Mouse (Mus musculus) limb, embryonic 13.5 days (tissue): ENCODE data around the gene Umad1. TPM values are rescaled to one million over a fixed set of nuclear protein-coding genes. Genes with fewer than 3 reads are reported as not detected.

Source experiments
- ATAC-seq: fragments of 200-750 bp; cut with Nextera tagmentation; 2 replicates; pipeline ENCODE4 v1.8.0; 2017; ENCODE audit warnings: low read depth, moderate number of reproducible peaks, moderate TSS enrichment; ENCODE audit not compliant: low FRiP score
- H3K27ac ChIP-seq: fragments of 300-500 bp; sonication (generic); 2 replicates; pipeline ENCODE4 v1.5.1; 2015; ENCODE audit warnings: inconsistent platforms, mild to moderate bottlenecking, moderate library complexity
- H3K27me3 ChIP-seq: fragments of 300-500 bp; sonication (generic); 2 replicates; pipeline ENCODE4 v1.6.1; 2015; ENCODE audit warnings: mild to moderate bottlenecking, inconsistent platforms
- H3K36me3 ChIP-seq: fragments of 300-500 bp; sonication (generic); 2 replicates; pipeline ENCODE4 v1.6.1; 2015; ENCODE audit warnings: inconsistent platforms, mild to moderate bottlenecking, moderate library complexity
- H3K4me1 ChIP-seq: fragments of 300-500 bp; sonication (generic); 2 replicates; pipeline ENCODE4 v1.6.1; 2015; ENCODE audit warnings: inconsistent platforms
- H3K4me2 ChIP-seq: fragments of 300-500 bp; sonication (generic); replicated peaks from 2 replicates; pipeline ENCODE4 v1.6.1; 2015; ENCODE audit warnings: inconsistent platforms, mild to moderate bottlenecking, moderate library complexity
- H3K4me3 ChIP-seq: fragments of 300-500 bp; sonication (generic); 2 replicates; pipeline ENCODE4 v1.5.1; 2015; ENCODE audit warnings: moderate library complexity, mild to moderate bottlenecking, inconsistent platforms
- H3K9ac ChIP-seq: fragments of 300-500 bp; sonication (generic); 2 replicates; pipeline ENCODE4 v1.6.1; 2015; ENCODE audit warnings: mild to moderate bottlenecking, inconsistent platforms
- H3K9me3 ChIP-seq: fragments of 300-500 bp; sonication (generic); 2 replicates; pipeline ENCODE4 v1.6.1; 2016; ENCODE audit warnings: inconsistent platforms
- WGBS: fragments of 180-500 bp; shearing (Covaris S2); methylation state at CpG from one replicate; pipeline ENCODE4 v1.1.7; 2015; 5-methylcytosine and 5-hydroxymethylcytosine counted together
- polyA plus RNA-seq: library from polyadenylated mRNA; unstranded; fragments of >200 nt; fragmentation: Nextera tagmentation; extraction: Ambion mirVana; gene quantifications from 2 replicates; pipeline ENCODE4 v1.2.1, GENCODE M21; 2015

Umad1 gene
- polyA plus RNA-seq, 1 experiment from 2014 or later = 16.9 TPM

GRCm38 (mm10) chr6:8430610-8431234 is 171.6 kb downstream of the Umad1 start:
- no peak overlapping the region for H3K9ac ChIP-seq
- no peak overlapping the region for H3K4me3 ChIP-seq
- no peak overlapping the region for H3K4me2 ChIP-seq
- 91% methylated on average over 9 of the region's 9 CpGs for WGBS
- H3K9me3 ChIP-seq = no peaks in the 10 kb centered on the region
- no peaks in the 10 kb centered on the region for H3K27me3 ChIP-seq
- no peak for ATAC-seq
- no peak overlapping the region for H3K27ac ChIP-seq
- no peaks in the 10 kb centered on the region for H3K4me1 ChIP-seq
- no peaks in the 10 kb centered on the region for H3K36me3 ChIP-seq

- no peak overlapping the region for H3K27ac ChIP-seq
These were observed 174.1 kb downstream of the Umad1 start for GRCm38 (mm10) chr6:8433179-8433578.

GRCm38 (mm10) chr6:8437937-8438336 is 178.8 kb downstream of the Umad1 start:
- Histone ChIP-seq H3K9me3 (no peaks in the 10 kb centered on the region), H3K4me1 (no peaks in the 10 kb centered on the region), H3K4me3 (no peak overlapping the region), H3K27ac (no peak overlapping the region), H3K36me3 (no peaks in the 10 kb centered on the region), H3K4me2 (no peak overlapping the region), H3K9ac (no peak overlapping the region), H3K27me3 (no peaks in the 10 kb centered on the region)
- no peak for ATAC-seq
- WGBS = 83% methylated on average over 3 of the region's 3 CpGs

More at GRCm38 (mm10) chr6:8433179-8433578, 174.1 kb downstream of the Umad1 start:
- no peaks in the 10 kb centered on the region for H3K27me3 ChIP-seq
- no peaks in the 10 kb centered on the region for H3K4me1 ChIP-seq
- H3K4me2 ChIP-seq = no peak overlapping the region
- WGBS = 90% methylated on average over 9 of the region's 9 CpGs
- no peaks in the 10 kb centered on the region for H3K36me3 ChIP-seq
- ATAC-seq = no peak
- no peak overlapping the region for H3K4me3 ChIP-seq
- H3K9ac ChIP-seq = no peak overlapping the region
- H3K9me3 ChIP-seq = no peaks in the 10 kb centered on the region

- Histone ChIP-seq H3K27me3 (no peaks in the 10 kb centered on the region), H3K9ac (no peak overlapping the region), H3K4me2 (no peak overlapping the region), H3K4me3 (no peak overlapping the region), H3K4me1 (peaks cover 13% of the 10 kb centered on the region), H3K27ac (no peak overlapping the region), H3K9me3 (no peaks in the 10 kb centered on the region), H3K36me3 (no peaks in the 10 kb centered on the region)
- ATAC-seq = no peak
- WGBS = 87% methylated on average over 3 of the region's 3 CpGs
These were observed 182.7 kb downstream of the Umad1 start for GRCm38 (mm10) chr6:8441814-8442213.

- WGBS = 24% methylated on average over 5 of the region's 5 CpGs
- H3K9ac ChIP-seq = no peak overlapping the region
- no peaks in the 10 kb centered on the region for H3K9me3 ChIP-seq
- H3K4me1 ChIP-seq = peaks cover 21% of the 10 kb centered on the region
- no peak overlapping the region for H3K4me2 ChIP-seq
- H3K36me3 ChIP-seq = no peaks in the 10 kb centered on the region
- no peak overlapping the region for H3K4me3 ChIP-seq
- peak; percentile 71 for ATAC-seq
- H3K27ac ChIP-seq = peak overlapping the region; percentile 56; the same call in 1 of the 2 replicates
- no peaks in the 10 kb centered on the region for H3K27me3 ChIP-seq
These were observed 187.7 kb downstream of the Umad1 start for GRCm38 (mm10) chr6:8446786-8447185.

- WGBS = 84% methylated on average over 5 of the region's 5 CpGs
These were observed 196.5 kb downstream of the Umad1 start for GRCm38 (mm10) chr6:8455599-8455998.

GRCm38 (mm10) chr6:8458596-8458995 is 199.5 kb downstream of the Umad1 start:
- H3K4me1 ChIP-seq = 0 out of 2 replicates have a peak, but pooled peaks cover 3% of the 10 kb centered on the region
- no peak overlapping the region for H3K9ac ChIP-seq
- ATAC-seq = peak; percentile 5; the same call in 1 of the 2 replicates
- H3K27ac ChIP-seq = no peak overlapping the region
- no peaks in the 10 kb centered on the region for H3K36me3 ChIP-seq
- H3K4me2 ChIP-seq = no peak overlapping the region
- H3K9me3 ChIP-seq = no peaks in the 10 kb centered on the region
- H3K4me3 ChIP-seq = no peak overlapping the region
- 66% methylated on average over 4 of the region's 4 CpGs for WGBS
- H3K27me3 ChIP-seq = no peaks in the 10 kb centered on the region

More at GRCm38 (mm10) chr6:8455599-8455998, 196.5 kb downstream of the Umad1 start:
- Histone ChIP-seq H3K36me3 (no peaks in the 10 kb centered on the region), H3K27ac (no peak overlapping the region), H3K27me3 (no peaks in the 10 kb centered on the region), H3K9ac (no peak overlapping the region), H3K4me2 (no peak overlapping the region), H3K4me3 (no peak overlapping the region), H3K4me1 (0 out of 2 replicates have a peak, but pooled peaks cover 3% of the 10 kb centered on the region), H3K9me3 (no peaks in the 10 kb centered on the region)
- ATAC-seq = no peak

- H3K4me2 ChIP-seq = no peak overlapping the region
- H3K36me3 ChIP-seq = no peaks in the 10 kb centered on the region
- WGBS = 88% methylated on average over 2 of the region's 2 CpGs
- no peak overlapping the region for H3K4me3 ChIP-seq
- no peak for ATAC-seq
- no peaks in the 10 kb centered on the region for H3K27me3 ChIP-seq
- H3K4me1 ChIP-seq = peaks cover 15% of the 10 kb centered on the region
- H3K9ac ChIP-seq = no peak overlapping the region
- H3K27ac ChIP-seq = no peak overlapping the region
- no peaks in the 10 kb centered on the region for H3K9me3 ChIP-seq
These were observed 203.4 kb downstream of the Umad1 start for GRCm38 (mm10) chr6:8462447-8462846.

- peak; percentile 59; the same call in 1 of the 2 replicates for ATAC-seq
- Histone ChIP-seq H3K4me3 (no peak overlapping the region), H3K36me3 (no peaks in the 10 kb centered on the region), H3K27ac (peak overlapping the region; percentile 29; the same call in 1 of the 2 replicates), H3K9me3 (no peaks in the 10 kb centered on the region), H3K4me1 (peaks cover 16% of the 10 kb centered on the region), H3K4me2 (no peak overlapping the region), H3K9ac (no peak overlapping the region), H3K27me3 (no peaks in the 10 kb centered on the region)
- WGBS = 25% methylated on average over 1 of the region's 1 CpGs
These were observed 206.3 kb downstream of the Umad1 start for GRCm38 (mm10) chr6:8465388-8465787.

GRCm38 (mm10) chr6:8465985-8466384 is 206.9 kb downstream of the Umad1 start:
- no peak overlapping the region for H3K4me2 ChIP-seq
- no peak overlapping the region for H3K4me3 ChIP-seq
- H3K9me3 ChIP-seq = no peaks in the 10 kb centered on the region
- H3K27ac ChIP-seq = no peak overlapping the region
- H3K4me1 ChIP-seq = peaks cover 16% of the 10 kb centered on the region
- H3K27me3 ChIP-seq = no peaks in the 10 kb centered on the region
- H3K9ac ChIP-seq = no peak overlapping the region
- WGBS = 63% methylated on average over 5 of the region's 5 CpGs
- no peaks in the 10 kb centered on the region for H3K36me3 ChIP-seq
- ATAC-seq = no peak

- no peak overlapping the region for H3K9ac ChIP-seq
- WGBS = 66% methylated on average over 10 of the region's 10 CpGs
- H3K27ac ChIP-seq = no peak overlapping the region
- no peak overlapping the region for H3K4me3 ChIP-seq
- ATAC-seq = no peak
- H3K9me3 ChIP-seq = no peaks in the 10 kb centered on the region
- H3K4me1 ChIP-seq = peaks cover 16% of the 10 kb centered on the region
- H3K4me2 ChIP-seq = no peak overlapping the region
- H3K27me3 ChIP-seq = no peaks in the 10 kb centered on the region
- H3K36me3 ChIP-seq = no peaks in the 10 kb centered on the region
These were observed 208.7 kb downstream of the Umad1 start for GRCm38 (mm10) chr6:8467667-8468337.

- 81% methylated on average over 3 of the region's 3 CpGs for WGBS
- no peak overlapping the region for H3K27ac ChIP-seq
- no peak for ATAC-seq
- no peaks in the 10 kb centered on the region for H3K36me3 ChIP-seq
- H3K27me3 ChIP-seq = no peaks in the 10 kb centered on the region
- peaks cover 12% of the 10 kb centered on the region for H3K4me1 ChIP-seq
- no peak overlapping the region for H3K9ac ChIP-seq
- H3K4me2 ChIP-seq = no peak overlapping the region
- H3K9me3 ChIP-seq = no peaks in the 10 kb centered on the region
- H3K4me3 ChIP-seq = no peak overlapping the region
These were observed 210.8 kb downstream of the Umad1 start for GRCm38 (mm10) chr6:8469918-8470317.
